Mouse (Mus musculus) kidney, adult 2 months (tissue): ENCODE data around the gene Lrmda.

Source experiments
- CTCF ChIP-seq: fragments of 200-500 bp; conservative IDR thresholded peaks from 2 replicates; pipeline ENCODE4 v1.5.1; 2011; ENCODE audit warnings: low read depth, mild to moderate bottlenecking, control low read depth, low read length, moderate library complexity, mixed read lengths; ENCODE audit not compliant: insufficient read depth, insufficient read length
- POLR2A ChIP-seq: fragments of 200-500 bp; IDR thresholded peaks from one replicate; pipeline ENCODE4 v1.6.1; 2011; ENCODE audit warnings: low read depth, low read length, control low read depth

DNA sequence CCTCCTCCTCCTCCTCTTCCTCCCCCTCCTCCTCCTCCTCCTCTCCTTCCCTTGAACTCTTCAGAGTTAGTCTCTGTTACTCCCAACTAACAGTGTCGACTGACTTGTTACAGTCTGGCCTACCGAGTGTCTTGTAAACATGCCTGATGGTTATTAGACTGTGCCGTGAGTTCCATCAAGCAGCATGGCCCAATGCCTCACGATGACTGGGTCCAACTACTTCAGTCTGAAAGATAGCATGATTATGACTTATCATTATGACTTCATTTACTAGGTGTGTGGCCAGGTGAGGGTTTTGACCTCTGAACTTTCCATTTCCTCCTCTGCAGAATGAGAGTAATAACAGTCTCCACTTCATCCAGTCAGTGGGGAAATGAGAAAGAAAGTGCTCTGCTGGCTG, 15.9 kb upstream of the Lrmda start:
- TF ChIP-seq POLR2A: no peak
- TF ChIP-seq CTCF: no peak
